Mouse (Mus musculus) bone marrow macrophage, adult 2 months (primary cell): Measurements from ENCODE around the gene Srrt.

ENCODE experiments used
- CTCF ChIP-seq: IDR thresholded peaks from 2 replicates; pipeline ENCODE4 v1.5.1; 2012; ENCODE audit warnings: low read depth, mild to moderate bottlenecking, low read length, moderate library complexity
- POLR2A ChIP-seq: IDR thresholded peaks from 2 replicates; pipeline ENCODE4 v1.6.1; 2012; ENCODE audit warnings: mild to moderate bottlenecking, low read depth, low read length, borderline replicate concordance

DNA sequence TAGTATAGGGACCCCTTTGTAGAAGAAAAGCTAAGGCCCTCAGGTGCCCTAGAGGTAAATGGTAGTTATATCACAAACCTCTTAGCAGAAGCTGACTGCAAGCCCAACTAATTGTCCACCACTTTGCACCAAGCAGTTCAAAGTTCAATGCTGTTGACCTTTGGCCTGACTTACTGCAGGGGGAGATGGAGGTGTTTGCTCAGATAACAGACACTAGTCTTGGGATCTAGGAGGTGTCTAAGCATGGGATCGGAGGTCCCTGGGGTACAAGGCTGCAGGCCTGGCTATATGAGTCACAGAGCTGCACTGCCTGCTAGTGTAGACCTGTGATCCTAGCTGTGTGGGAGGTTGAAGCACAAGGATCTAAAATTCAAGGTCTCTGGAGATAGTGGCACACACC lies 11.1 kb upstream of the Srrt start:
- TF ChIP-seq POLR2A (no peak), CTCF (no peak)
